Mouse (Mus musculus) ES-Bruce4 (cell line): ENCODE measurements at regions not wholly inside any gene's neighbourhood (a gene's known extent, or its start where the extent isn't known, plus 50 kb on each side); places are given as distances from the start of the nearest gene placed in this dataset.

Experiments used
- CTCF ChIP-seq: IDR thresholded peaks from one replicate; pipeline ENCODE4 v1.8.1; 2011; ENCODE audit warnings: low read depth, low read length
- EP300 ChIP-seq: IDR thresholded peaks from 2 replicates; pipeline ENCODE4 v1.6.1; 2011; ENCODE audit warnings: low read depth, low read length; ENCODE audit not compliant: insufficient read depth
- POLR2A ChIP-seq: IDR thresholded peaks from one replicate; pipeline ENCODE4 v1.8.1; 2011; ENCODE audit warnings: low read length; ENCODE audit not compliant: insufficient read depth

- TF ChIP-seq CTCF (no peak), EP300 (no peak), POLR2A (no peak)
These were observed 612.5 kb upstream of the Klf6 start for GRCm38 (mm10) chr13:5248671-5249391.
